Mouse (Mus musculus): Measurements from ENCODE around the gene Myh14. TPM values are rescaled to one million over a fixed set of nuclear protein-coding genes. Genes with fewer than 3 reads are reported as not detected.
A peak's percentile ranks its signal among the peaks of the same experiment; 100 is the strongest.

Gene Myh14
- polyA plus RNA-seq, 1 experiment from 2014 or later, result 2.1 TPM

GRCm38 (mm10) chr7:44568803-44569202 lies 101.8 kb downstream of the Myh14 start:
- ATAC-seq (replicated peaks; ENCODE audit: insufficient number of reproducible peaks, low FRiP score, low TSS enrichment, low read depth), result no peak

DNA sequence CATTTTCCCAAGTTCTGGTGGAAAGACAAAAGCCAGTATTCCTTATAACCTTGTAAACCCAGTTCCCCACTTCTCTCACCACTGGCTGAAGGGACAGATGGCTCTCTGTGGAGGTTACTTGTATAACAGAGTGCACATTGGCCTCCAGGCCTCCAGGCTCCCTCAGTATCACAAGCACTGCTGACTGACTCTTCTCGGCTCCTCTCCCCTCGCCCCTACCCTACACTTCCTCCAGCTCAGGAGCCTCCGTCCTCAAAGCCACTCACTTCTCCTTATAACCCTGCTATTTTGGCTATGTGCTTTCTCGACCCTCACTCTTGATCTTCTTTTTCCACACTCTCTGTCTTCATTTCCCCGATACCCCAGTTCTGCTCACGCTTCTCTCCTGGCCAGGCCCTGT lies 105.2 kb downstream of the Myh14 start:
- Histone ChIP-seq H3K9me3 (replicated peaks; ENCODE audit: control insufficient read depth, low read length) (no peaks in the 10 kb centered on the region), H3K27ac (replicated peaks; ENCODE audit: low read depth, low read length) (no peak overlapping the region), H3K4me1 (ENCODE audit: control insufficient read depth, insufficient read depth, low read length) (no peaks in the 10 kb centered on the region), H3K4me3 (ENCODE audit: low read depth, low read length) (no peak overlapping the region), H3K9ac (replicated peaks; ENCODE audit: low read length) (no peak overlapping the region), H3K4me2 (ENCODE audit: low read depth, low read length) (no peak overlapping the region), H3K27me3 (ENCODE audit: control insufficient read depth, insufficient read depth, low read length) (no peaks in the 10 kb centered on the region), H3K36me3 (replicated peaks; ENCODE audit: control insufficient read depth, insufficient read depth, low read depth, low read length) (no peaks in the 10 kb centered on the region)
- ATAC-seq (replicated peaks; ENCODE audit: insufficient number of reproducible peaks, low FRiP score, low TSS enrichment, low read depth) (no peak), DNase-seq (ENCODE audit: low spot score) (no peak)
- WGBS, result 62% methylated on average over 6 of the region's 6 CpGs

More at GRCm38 (mm10) chr7:44568803-44569202, 101.8 kb downstream of the Myh14 start:
- no peaks in the 10 kb centered on the region for H3K9me3 ChIP-seq (replicated peaks; ENCODE audit: control insufficient read depth, low read length)
- DNase-seq (ENCODE audit: low spot score), result no peak
- no peak overlapping the region for H3K27ac ChIP-seq (replicated peaks; ENCODE audit: low read depth, low read length)
- no peak overlapping the region for H3K4me2 ChIP-seq (ENCODE audit: low read depth, low read length)
- H3K4me3 ChIP-seq (ENCODE audit: low read depth, low read length), result no peak overlapping the region
- 77% methylated on average over 9 of the region's 9 CpGs for WGBS
- no peaks in the 10 kb centered on the region for H3K36me3 ChIP-seq (replicated peaks; ENCODE audit: control insufficient read depth, insufficient read depth, low read depth, low read length)
- no peaks in the 10 kb centered on the region for H3K4me1 ChIP-seq (ENCODE audit: control insufficient read depth, insufficient read depth, low read length)
- no peak overlapping the region for H3K9ac ChIP-seq (replicated peaks; ENCODE audit: low read length)
- H3K27me3 ChIP-seq (ENCODE audit: control insufficient read depth, insufficient read depth, low read length), result no peaks in the 10 kb centered on the region

- Histone ChIP-seq H3K27me3 (ENCODE audit: control insufficient read depth, insufficient read depth, low read length) (no peaks in the 10 kb centered on the region), H3K36me3 (replicated peaks; ENCODE audit: control insufficient read depth, insufficient read depth, low read depth, low read length) (no peaks in the 10 kb centered on the region), H3K27ac (replicated peaks; ENCODE audit: low read depth, low read length) (no peak overlapping the region), H3K9me3 (replicated peaks; ENCODE audit: control insufficient read depth, low read length) (no peaks in the 10 kb centered on the region), H3K4me3 (ENCODE audit: low read depth, low read length) (no peak overlapping the region), H3K4me1 (ENCODE audit: control insufficient read depth, insufficient read depth, low read length) (no peaks in the 10 kb centered on the region), H3K4me2 (ENCODE audit: low read depth, low read length) (no peak overlapping the region), H3K9ac (replicated peaks; ENCODE audit: low read length) (no peak overlapping the region)
- WGBS, result 84% methylated on average over 10 of the region's 10 CpGs
- ATAC-seq (replicated peaks; ENCODE audit: insufficient number of reproducible peaks, low FRiP score, low TSS enrichment, low read depth) (no peak), DNase-seq (ENCODE audit: low spot score) (no peak)
Observed at GRCm38 (mm10) chr7:44564486-44564885, 106.2 kb downstream of the Myh14 start.

DNA sequence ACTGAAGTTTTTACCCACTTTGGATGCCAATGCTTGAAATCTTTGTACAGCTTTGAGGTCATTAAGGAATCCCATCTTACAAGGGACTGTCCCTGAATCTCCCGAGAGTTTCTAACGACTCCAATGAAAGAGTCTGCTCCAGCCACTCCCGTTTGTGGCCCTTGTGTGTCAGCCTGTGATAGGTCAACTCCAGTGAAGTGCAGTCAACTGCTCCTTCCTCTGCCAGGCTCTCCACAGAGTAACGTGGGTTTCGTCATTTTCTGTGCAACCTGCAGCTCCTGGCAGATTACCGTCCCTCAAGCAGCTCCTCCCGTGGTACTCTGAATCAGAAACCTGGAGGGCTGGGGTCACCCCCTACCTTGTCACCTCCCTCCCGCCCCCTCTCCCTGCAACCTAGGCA lies 107.4 kb downstream of the Myh14 start:
- Histone ChIP-seq H3K4me3 (ENCODE audit: low read depth, low read length) (no peak overlapping the region), H3K36me3 (replicated peaks; ENCODE audit: control insufficient read depth, insufficient read depth, low read depth, low read length) (no peaks in the 10 kb centered on the region), H3K4me2 (ENCODE audit: low read depth, low read length) (no peak overlapping the region), H3K27me3 (ENCODE audit: control insufficient read depth, insufficient read depth, low read length) (no peaks in the 10 kb centered on the region), H3K9ac (replicated peaks; ENCODE audit: low read length) (no peak overlapping the region), H3K9me3 (replicated peaks; ENCODE audit: control insufficient read depth, low read length) (no peaks in the 10 kb centered on the region), H3K4me1 (ENCODE audit: control insufficient read depth, insufficient read depth, low read length) (no peaks in the 10 kb centered on the region), H3K27ac (replicated peaks; ENCODE audit: low read depth, low read length) (no peak overlapping the region)
- DNase-seq (ENCODE audit: low spot score) (no peak), ATAC-seq (replicated peaks; ENCODE audit: insufficient number of reproducible peaks, low FRiP score, low TSS enrichment, low read depth) (no peak)
- 47% methylated on average over 8 of the region's 8 CpGs for WGBS

DNA sequence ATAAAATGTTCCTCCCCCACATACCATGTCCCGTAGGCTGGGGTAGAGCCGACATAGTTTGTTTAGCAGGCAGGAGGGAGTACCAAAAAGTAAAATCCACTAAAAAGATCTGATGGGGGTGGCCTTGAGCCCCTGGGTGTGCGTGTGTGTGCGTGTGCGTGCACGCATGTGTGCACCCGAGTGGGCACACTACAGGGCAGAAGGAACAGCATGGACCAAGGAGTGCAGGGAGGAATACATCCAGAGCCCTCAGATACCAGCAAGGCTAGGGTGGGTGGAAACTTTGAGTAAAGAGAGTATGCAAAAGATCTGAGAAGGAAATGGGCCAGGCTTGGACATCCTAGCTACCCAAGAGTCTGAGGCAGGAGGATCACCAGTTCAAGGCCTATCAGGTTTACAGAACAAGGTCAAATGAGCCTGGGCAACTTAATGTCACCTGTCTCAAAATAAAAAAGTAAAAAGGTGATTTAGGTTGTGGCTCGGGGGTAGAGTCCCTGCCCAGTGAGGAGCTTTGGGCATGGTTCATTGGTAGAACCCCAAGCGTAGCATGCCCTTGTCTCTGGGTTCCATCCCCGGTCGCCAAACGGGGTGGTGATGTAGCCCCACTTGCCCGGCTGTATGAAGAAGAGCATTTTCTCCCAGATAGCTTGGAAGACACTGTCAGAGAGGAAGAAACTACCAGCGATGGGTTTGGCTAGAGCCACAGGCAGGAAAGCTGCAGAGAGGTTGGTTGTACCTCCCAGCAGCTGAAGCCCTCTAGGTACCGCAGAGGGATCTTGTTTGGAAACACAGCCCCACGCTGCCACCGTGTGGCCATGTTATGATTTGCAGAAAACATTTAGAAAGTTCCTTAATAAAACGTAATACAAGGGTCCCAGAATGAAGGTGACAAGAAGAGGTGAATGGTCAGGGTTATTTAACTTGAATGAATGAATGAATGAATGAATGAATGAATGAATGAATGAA lies 109.9 kb downstream of the Myh14 start:
- DNase-seq (ENCODE audit: low spot score) (peak; percentile 91), ATAC-seq (replicated peaks; ENCODE audit: insufficient number of reproducible peaks, low FRiP score, low TSS enrichment, low read depth) (peak; percentile 65; the same call in 1 of the 2 replicates)
- Histone ChIP-seq H3K36me3 (replicated peaks; ENCODE audit: control insufficient read depth, insufficient read depth, low read depth, low read length) (no peaks in the 10 kb centered on the region), H3K4me1 (ENCODE audit: control insufficient read depth, insufficient read depth, low read length) (no peaks in the 10 kb centered on the region), H3K4me2 (ENCODE audit: low read depth, low read length) (no peak overlapping the region; the same call in 1 of the 2 replicates), H3K27ac (replicated peaks; ENCODE audit: low read depth, low read length) (no peak overlapping the region), H3K4me3 (ENCODE audit: low read depth, low read length) (no peak overlapping the region), H3K9ac (replicated peaks; ENCODE audit: low read length) (no peak overlapping the region; the same call in 1 of the 2 replicates), H3K27me3 (ENCODE audit: control insufficient read depth, insufficient read depth, low read length) (no peaks in the 10 kb centered on the region), H3K9me3 (replicated peaks; ENCODE audit: control insufficient read depth, low read length) (no peaks in the 10 kb centered on the region)
- WGBS, result 53% methylated on average over 18 of the region's 18 CpGs

DNA sequence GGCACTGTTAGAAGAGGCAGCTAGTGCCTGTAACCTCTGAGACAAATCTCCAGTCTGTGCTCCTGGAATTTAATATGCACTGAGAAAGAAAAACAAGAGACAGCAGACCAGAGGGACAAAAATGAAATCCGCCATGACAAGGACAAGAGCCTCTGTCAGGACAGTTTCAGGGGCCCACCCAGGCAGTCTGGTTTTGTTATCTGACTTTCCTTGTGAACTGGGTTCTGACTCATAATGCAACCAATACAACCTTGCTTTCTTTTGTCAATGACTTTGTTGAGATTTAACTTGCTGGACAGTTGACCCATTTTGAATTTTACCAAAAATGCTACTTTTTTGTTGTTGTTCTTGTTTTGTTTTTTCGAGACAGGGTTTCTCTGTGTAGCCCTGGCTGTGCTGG lies 113.0 kb downstream of the Myh14 start:
- H3K4me1 ChIP-seq (ENCODE audit: control insufficient read depth, insufficient read depth, low read length), result no peaks in the 10 kb centered on the region
- WGBS, result 70% methylated on average over 2 of the region's 2 CpGs

More for the DNA sequence above, 113.0 kb downstream of the Myh14 start:
- Histone ChIP-seq H3K36me3 (replicated peaks; ENCODE audit: control insufficient read depth, insufficient read depth, low read depth, low read length) (no peaks in the 10 kb centered on the region), H3K9ac (replicated peaks; ENCODE audit: low read length) (no peak overlapping the region), H3K4me3 (ENCODE audit: low read depth, low read length) (no peak overlapping the region), H3K9me3 (replicated peaks; ENCODE audit: control insufficient read depth, low read length) (no peaks in the 10 kb centered on the region), H3K4me2 (ENCODE audit: low read depth, low read length) (no peak overlapping the region), H3K27me3 (ENCODE audit: control insufficient read depth, insufficient read depth, low read length) (no peaks in the 10 kb centered on the region), H3K27ac (replicated peaks; ENCODE audit: low read depth, low read length) (no peak overlapping the region)
- ATAC-seq (replicated peaks; ENCODE audit: insufficient number of reproducible peaks, low FRiP score, low TSS enrichment, low read depth) (no peak), DNase-seq (ENCODE audit: low spot score) (no peak)

Other genes starting within 250 kb of the Myh14 start
- 1.9 and 3.2 TPM in 2 replicates for gene Lrrc4b, start 241.8 kb downstream of the Myh14 start, polyA plus RNA-seq (2014; fragmentation: Nextera tagmentation; extraction: Ambion mirVana)
- not detected in 2 replicates for gene Aspdh, start 205.5 kb downstream of the Myh14 start, polyA plus RNA-seq (2014; fragmentation: Nextera tagmentation; extraction: Ambion mirVana)
- 61.1 and 66.4 TPM in 2 replicates for gene Josd2, start 202.9 kb downstream of the Myh14 start, polyA plus RNA-seq (2014; fragmentation: Nextera tagmentation; extraction: Ambion mirVana)
- gene Emc10, start 174.3 kb downstream of the Myh14 start, polyA plus RNA-seq (2014; fragmentation: Nextera tagmentation; extraction: Ambion mirVana), result 76.4 and 89.8 TPM in 2 replicates
- gene Fam71e1, start 174.3 kb downstream of the Myh14 start, polyA plus RNA-seq (2014; fragmentation: Nextera tagmentation; extraction: Ambion mirVana), result 10.8 and 11.2 TPM in 2 replicates
- 0.07 TPM in 1 of 2 replicates, not detected in the other for gene Mybpc2, start 146.2 kb downstream of the Myh14 start, polyA plus RNA-seq (2014; fragmentation: Nextera tagmentation; extraction: Ambion mirVana)
- not detected in 2 replicates for gene Spib, start 138.8 kb downstream of the Myh14 start, polyA plus RNA-seq (2014; fragmentation: Nextera tagmentation; extraction: Ambion mirVana)
- gene Pold1, start 122.0 kb downstream of the Myh14 start, polyA plus RNA-seq (2014; fragmentation: Nextera tagmentation; extraction: Ambion mirVana), result 56.3 and 61.4 TPM in 2 replicates
- gene Nr1h2, start 116.9 kb downstream of the Myh14 start, polyA plus RNA-seq (2014; fragmentation: Nextera tagmentation; extraction: Ambion mirVana), result 63.7 and 69.6 TPM in 2 replicates
- gene Napsa, start 98.5 kb downstream of the Myh14 start, polyA plus RNA-seq (2014; fragmentation: Nextera tagmentation; extraction: Ambion mirVana), result 0.70 and 0.88 TPM in 2 replicates
- 0.32 and 0.39 TPM in 2 replicates for gene Kcnc3, start 80.2 kb downstream of the Myh14 start, polyA plus RNA-seq (2014; fragmentation: Nextera tagmentation; extraction: Ambion mirVana)
- gene Izumo2, start 37.9 kb upstream of the Myh14 start, polyA plus RNA-seq (2014; fragmentation: Nextera tagmentation; extraction: Ambion mirVana), result not detected in 2 replicates
- gene Vrk3, start 77.6 kb upstream of the Myh14 start, polyA plus RNA-seq (2014; fragmentation: Nextera tagmentation; extraction: Ambion mirVana), result 32.3 and 38.0 TPM in 2 replicates
- 3.3 and 3.6 TPM in 2 replicates for gene Zfp473, start 80.2 kb upstream of the Myh14 start, polyA plus RNA-seq (2014; fragmentation: Nextera tagmentation; extraction: Ambion mirVana)
- 66.9 and 72.6 TPM in 2 replicates for gene Nup62, start 145.2 kb upstream of the Myh14 start, polyA plus RNA-seq (2014; fragmentation: Nextera tagmentation; extraction: Ambion mirVana)
- gene Il4i1, start 145.5 kb upstream of the Myh14 start, polyA plus RNA-seq (2014; fragmentation: Nextera tagmentation; extraction: Ambion mirVana), result 0.52 and 1.9 TPM in 2 replicates
- gene Atf5, start 145.8 kb upstream of the Myh14 start, polyA plus RNA-seq (2014; fragmentation: Nextera tagmentation; extraction: Ambion mirVana), result 2.9 and 3.1 TPM in 2 replicates
- gene Akt1s1, start 178.1 kb upstream of the Myh14 start, polyA plus RNA-seq (2014; fragmentation: Nextera tagmentation; extraction: Ambion mirVana), result 32.4 and 42.5 TPM in 2 replicates
- 55.1 and 75.1 TPM in 2 replicates for gene Tbc1d17, start 178.2 kb upstream of the Myh14 start, polyA plus RNA-seq (2014; fragmentation: Nextera tagmentation; extraction: Ambion mirVana)
- 21.6 and 25.3 TPM in 2 replicates for gene Pnkp, start 186.3 kb upstream of the Myh14 start, polyA plus RNA-seq (2014; fragmentation: Nextera tagmentation; extraction: Ambion mirVana)
- 350 and 370 TPM in 2 replicates for gene Ptov1, start 198.9 kb upstream of the Myh14 start, polyA plus RNA-seq (2014; fragmentation: Nextera tagmentation; extraction: Ambion mirVana)
- gene Med25, start 221.9 kb upstream of the Myh14 start, polyA plus RNA-seq (2014; fragmentation: Nextera tagmentation; extraction: Ambion mirVana), result 44.5 and 50.3 TPM in 2 replicates
- gene Fuz, start 225.2 kb upstream of the Myh14 start, polyA plus RNA-seq (2014; fragmentation: Nextera tagmentation; extraction: Ambion mirVana), result 11.8 and 13.2 TPM in 2 replicates

Measured in embryonic facial prominence, embryonic 11.5 days (tissue).